Mouse (Mus musculus) midbrain, embryonic 14.5 days (tissue): ENCODE data around the gene Abcd3. TPM values are rescaled to one million over a fixed set of nuclear protein-coding genes. Genes with fewer than 3 reads are reported as not detected.
A peak's percentile ranks its signal among the peaks of the same experiment; 100 is the strongest.
"Not testable (repeated sequence)": the region's sequence is repeated elsewhere in the genome, so short reads cannot be mapped to it uniquely, and the experiment has no call there.

Source experiments
- ATAC-seq: fragments of 200-750 bp; cut with Nextera tagmentation; 2 replicates; pipeline ENCODE4 v1.8.0; 2017; ENCODE audit warnings: moderate number of reproducible peaks, moderate library complexity; ENCODE audit not compliant: low FRiP score, low TSS enrichment
- DNase-seq: peaks from one replicate; pipeline ENCODE4 v3.0.0-alpha.2; 2015
- H3K27ac ChIP-seq: fragments of 300-500 bp; sonication (generic); replicated peaks from 2 replicates; pipeline ENCODE4 v1.5.1; 2014; ENCODE audit warnings: mild to moderate bottlenecking, low read depth, low read length, moderate library complexity
- H3K27me3 ChIP-seq: fragments of 300-500 bp; sonication (generic); 2 replicates; pipeline ENCODE4 v1.6.1; 2014; ENCODE audit warnings: low read length, control low read depth, mixed read lengths; ENCODE audit not compliant: control insufficient read depth, insufficient read depth
- H3K36me3 ChIP-seq: fragments of 300-500 bp; sonication (generic); 2 replicates; pipeline ENCODE4 v1.6.1; 2014; ENCODE audit warnings: low read length, control low read depth; ENCODE audit not compliant: control insufficient read depth, insufficient read depth
- H3K4me1 ChIP-seq: fragments of 300-500 bp; sonication (generic); 2 replicates; pipeline ENCODE4 v1.6.1; 2014; ENCODE audit warnings: mild to moderate bottlenecking, antibody characterized with exemption, low read length, control low read depth; ENCODE audit not compliant: control insufficient read depth, insufficient read depth
- H3K4me2 ChIP-seq: fragments of 300-500 bp; sonication (generic); 2 replicates; pipeline ENCODE4 v1.6.1; 2014; ENCODE audit warnings: mild to moderate bottlenecking, low read length, moderate library complexity
- H3K4me3 ChIP-seq: fragments of 300-500 bp; sonication (generic); replicated peaks from 2 replicates; pipeline ENCODE4 v1.5.1; 2014; ENCODE audit warnings: low read depth, low read length
- H3K9ac ChIP-seq: fragments of 300-500 bp; sonication (generic); replicated peaks from 2 replicates; pipeline ENCODE4 v1.6.1; 2014; ENCODE audit warnings: mild to moderate bottlenecking, low read length, moderate library complexity
- H3K9me3 ChIP-seq: fragments of 300-500 bp; sonication (generic); 2 replicates; pipeline ENCODE4 v1.6.1; 2016; ENCODE audit warnings: low read length, control low read depth, mixed read lengths; ENCODE audit not compliant: control insufficient read depth
- WGBS: fragments of 180-500 bp; shearing (Covaris S2); extraction: QIAGEN DNeasy Blood & Tissue Kit; methylation state at CpG from one replicate; pipeline ENCODE4 v1.1.7; 2014; 5-methylcytosine and 5-hydroxymethylcytosine counted together
- polyA plus RNA-seq: library from polyadenylated mRNA; unstranded; fragments of >200 nt; fragmentation: Nextera tagmentation; extraction: Ambion mirVana; gene quantifications from 2 replicates; pipeline ENCODE4 v1.2.1, GENCODE M21; 2014

Abcd3 gene
- polyA plus RNA-seq, 1 experiment from 2014 or later, result 75.1 TPM

- no peak for ATAC-seq
Measured at GRCm38 (mm10) chr3:121808246-121808645, 6.9 kb downstream of the Abcd3 start.

DNA sequence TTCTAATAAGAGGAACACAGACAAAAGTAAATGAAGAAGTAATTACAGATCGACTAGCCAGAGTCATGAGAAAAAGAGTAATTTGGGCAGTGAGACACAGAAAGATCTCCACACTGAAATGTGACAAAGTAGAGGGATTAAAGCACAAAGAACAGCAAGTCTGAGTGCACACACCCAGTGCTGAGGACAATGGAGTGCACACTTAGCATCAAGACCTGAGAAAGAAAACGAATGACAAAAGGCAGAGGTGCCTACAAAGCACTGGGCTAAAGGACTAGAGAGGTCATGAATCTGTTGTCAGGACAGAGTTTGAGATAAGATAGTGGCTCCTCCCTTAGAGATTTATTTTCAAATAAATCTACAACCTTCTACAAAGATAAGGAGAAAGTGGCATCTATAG, 20.9 kb downstream of the Abcd3 start:
- DNase-seq (no peak), ATAC-seq (no peak)
- Histone ChIP-seq H3K4me3 (no peak overlapping the region), H3K4me1 (no peaks in the 10 kb centered on the region), H3K27me3 (no peaks in the 10 kb centered on the region), H3K9ac (no peak overlapping the region), H3K4me2 (no peak overlapping the region), H3K9me3 (no peaks in the 10 kb centered on the region), H3K36me3 (0 out of 2 replicates have a peak, but pooled peaks cover 3% of the 10 kb centered on the region), H3K27ac (no peak overlapping the region)
- 31% methylated on average over 2 of the region's 2 CpGs for WGBS

More at GRCm38 (mm10) chr3:121808246-121808645, 6.9 kb downstream of the Abcd3 start:
- no peaks in the 10 kb centered on the region for H3K27me3 ChIP-seq
- no peak overlapping the region for H3K27ac ChIP-seq
- H3K4me2 ChIP-seq, result no peak overlapping the region
- H3K9ac ChIP-seq, result no peak overlapping the region
- no peaks in the 10 kb centered on the region for H3K9me3 ChIP-seq
- 89% methylated on average over 3 of the region's 3 CpGs for WGBS
- peaks cover 6% of the 10 kb centered on the region; the same call in 1 of the 2 replicates for H3K36me3 ChIP-seq
- no peak overlapping the region for H3K4me3 ChIP-seq
- no peak for DNase-seq
- no peaks in the 10 kb centered on the region for H3K4me1 ChIP-seq

GRCm38 (mm10) chr3:121792246-121792645, 22.9 kb downstream of the Abcd3 start:
- Histone ChIP-seq H3K27me3 (no peaks in the 10 kb centered on the region), H3K9me3 (no peaks in the 10 kb centered on the region), H3K36me3 (0 out of 2 replicates have a peak, but pooled peaks cover 3% of the 10 kb centered on the region), H3K4me3 (no peak overlapping the region), H3K4me2 (no peak overlapping the region), H3K27ac (no peak overlapping the region), H3K9ac (no peak overlapping the region), H3K4me1 (no peaks in the 10 kb centered on the region)
- DNase-seq (no peak), ATAC-seq (no peak)
- 88% methylated on average over 4 of the region's 4 CpGs for WGBS

DNA sequence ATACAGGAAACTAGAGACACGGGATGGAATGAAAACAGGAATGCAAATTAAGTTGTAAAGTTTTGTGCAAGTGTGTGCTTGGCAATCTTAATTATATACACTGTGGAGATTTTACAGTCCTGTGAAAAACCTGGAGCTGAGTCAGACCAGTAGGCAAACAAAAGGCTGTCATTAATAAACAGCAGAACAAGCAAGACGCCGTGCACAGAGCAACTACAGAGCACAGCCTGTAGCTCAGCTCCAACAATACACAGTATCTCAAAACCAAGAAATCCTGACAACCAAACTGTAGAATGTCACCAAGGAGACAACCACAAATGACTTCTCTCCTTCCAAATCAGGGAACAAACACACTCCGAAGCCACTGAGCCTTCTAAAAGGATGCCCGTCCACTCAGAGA, 24.7 kb downstream of the Abcd3 start:
- H3K27me3 ChIP-seq, result no peaks in the 10 kb centered on the region
- no peak overlapping the region for H3K9ac ChIP-seq
- H3K36me3 ChIP-seq, result 0 out of 2 replicates have a peak, but pooled peaks cover 3% of the 10 kb centered on the region
- no peak overlapping the region for H3K4me2 ChIP-seq
- H3K4me3 ChIP-seq, result no peak overlapping the region
- no peaks in the 10 kb centered on the region for H3K9me3 ChIP-seq
- WGBS, result 34% methylated on average over 5 of the region's 5 CpGs
- H3K4me1 ChIP-seq, result no peaks in the 10 kb centered on the region
- no peak overlapping the region for H3K27ac ChIP-seq
- DNase-seq, result peak; percentile 40
- 0 out of 2 replicates have a peak, but pooled peaks have one; percentile 17 for ATAC-seq

GRCm38 (mm10) chr3:121789790-121790189, 25.3 kb downstream of the Abcd3 start:
- no peak overlapping the region for H3K4me2 ChIP-seq
- H3K27ac ChIP-seq, result no peak overlapping the region
- no peak for ATAC-seq
- WGBS, result 57% methylated on average over 5 of the region's 5 CpGs
- no peaks in the 10 kb centered on the region for H3K27me3 ChIP-seq
- H3K4me1 ChIP-seq, result no peaks in the 10 kb centered on the region
- no peaks in the 10 kb centered on the region for H3K9me3 ChIP-seq
- H3K36me3 ChIP-seq, result 0 out of 2 replicates have a peak, but pooled peaks cover 3% of the 10 kb centered on the region
- no peak overlapping the region for H3K4me3 ChIP-seq
- no peak overlapping the region for H3K9ac ChIP-seq
- peak; percentile 27 for DNase-seq

- Histone ChIP-seq H3K9me3 (no peaks in the 10 kb centered on the region), H3K27me3 (no peaks in the 10 kb centered on the region), H3K4me1 (no peaks in the 10 kb centered on the region), H3K9ac (no peak overlapping the region), H3K27ac (no peak overlapping the region), H3K4me2 (no peak overlapping the region), H3K4me3 (no peak overlapping the region), H3K36me3 (peaks cover 12% of the 10 kb centered on the region; the same call in 1 of the 2 replicates)
- DNase-seq (no peak), ATAC-seq (no peak)
- WGBS, result 94% methylated on average over 6 of the region's 6 CpGs
Measured at GRCm38 (mm10) chr3:121783020-121783419, 32.1 kb downstream of the Abcd3 start.

DNA sequence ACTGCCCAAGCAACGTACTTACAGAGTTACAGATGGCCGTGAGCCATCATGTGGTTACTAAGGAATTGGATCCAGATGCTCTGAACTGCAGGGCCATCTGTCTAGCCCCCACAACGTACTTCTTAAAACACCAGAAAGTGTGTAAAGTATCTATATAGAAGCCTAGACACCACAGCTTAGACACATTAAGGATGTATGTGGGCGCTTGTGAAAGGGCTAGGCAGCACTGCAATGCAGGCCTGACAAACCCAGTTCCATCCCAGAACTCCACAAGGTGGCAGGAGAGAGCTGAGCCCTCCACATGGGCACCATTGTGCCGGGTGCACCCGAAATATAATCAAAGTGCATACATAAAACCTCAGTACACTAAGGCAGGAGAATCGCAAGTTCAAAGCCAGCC, 37.2 kb downstream of the Abcd3 start:
- Histone ChIP-seq H3K4me2 (no peak overlapping the region), H3K27ac (no peak overlapping the region), H3K9ac (no peak overlapping the region), H3K4me1 (no peaks in the 10 kb centered on the region), H3K36me3 (peaks cover 11% of the 10 kb centered on the region), H3K9me3 (no peaks in the 10 kb centered on the region), H3K27me3 (no peaks in the 10 kb centered on the region), H3K4me3 (no peak overlapping the region)
- DNase-seq (peak; percentile 59), ATAC-seq (no peak)
- WGBS, result 55% methylated on average over 7 of the region's 7 CpGs

DNA sequence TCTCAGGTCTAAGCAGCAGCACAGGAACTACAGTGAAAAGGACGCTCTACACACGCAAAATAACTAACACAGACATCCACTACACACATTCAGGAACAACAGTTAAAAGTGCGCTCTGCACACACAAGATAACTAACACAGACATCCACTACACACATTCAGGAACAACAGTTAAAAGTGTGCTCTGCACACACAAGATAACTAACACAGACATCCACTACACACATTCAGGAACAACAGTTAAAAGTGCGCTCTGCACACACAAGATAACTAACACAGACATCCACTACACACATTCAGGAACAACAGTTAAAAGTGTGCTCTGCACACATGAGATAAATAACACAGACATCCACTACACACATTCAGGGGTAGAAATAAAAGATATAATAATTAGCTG, 41.8 kb downstream of the Abcd3 start:
- not testable (repeated sequence) for ATAC-seq, DNase-seq, H3K9me3 ChIP-seq, H3K4me2 ChIP-seq, H3K27ac ChIP-seq, H3K4me3 ChIP-seq, H3K4me1 ChIP-seq, H3K9ac ChIP-seq, H3K27me3 ChIP-seq
- WGBS, result 91% methylated on average over 4 of the region's 4 CpGs
- peaks cover 34% of the 10 kb centered on the region for H3K36me3 ChIP-seq

GRCm38 (mm10) chr3:121768770-121769169, 46.3 kb downstream of the Abcd3 start:
- Histone ChIP-seq H3K9ac (no peak overlapping the region), H3K27me3 (no peaks in the 10 kb centered on the region), H3K4me1 (no peaks in the 10 kb centered on the region), H3K36me3 (peaks cover 67% of the 10 kb centered on the region), H3K27ac (no peak overlapping the region), H3K4me3 (no peak overlapping the region), H3K4me2 (no peak overlapping the region), H3K9me3 (no peaks in the 10 kb centered on the region)
- DNase-seq (no peak), ATAC-seq (no peak)
- WGBS, result 98% methylated on average over 3 of the region's 3 CpGs
